Mouse (Mus musculus) cerebellum, adult 9-11 months (tissue): ENCODE data around the gene Cbx1.

Experiments
- DNase-seq: peaks from one replicate; pipeline ENCODE4 v3.0.0; 2022

Cbx1 gene

DNA sequence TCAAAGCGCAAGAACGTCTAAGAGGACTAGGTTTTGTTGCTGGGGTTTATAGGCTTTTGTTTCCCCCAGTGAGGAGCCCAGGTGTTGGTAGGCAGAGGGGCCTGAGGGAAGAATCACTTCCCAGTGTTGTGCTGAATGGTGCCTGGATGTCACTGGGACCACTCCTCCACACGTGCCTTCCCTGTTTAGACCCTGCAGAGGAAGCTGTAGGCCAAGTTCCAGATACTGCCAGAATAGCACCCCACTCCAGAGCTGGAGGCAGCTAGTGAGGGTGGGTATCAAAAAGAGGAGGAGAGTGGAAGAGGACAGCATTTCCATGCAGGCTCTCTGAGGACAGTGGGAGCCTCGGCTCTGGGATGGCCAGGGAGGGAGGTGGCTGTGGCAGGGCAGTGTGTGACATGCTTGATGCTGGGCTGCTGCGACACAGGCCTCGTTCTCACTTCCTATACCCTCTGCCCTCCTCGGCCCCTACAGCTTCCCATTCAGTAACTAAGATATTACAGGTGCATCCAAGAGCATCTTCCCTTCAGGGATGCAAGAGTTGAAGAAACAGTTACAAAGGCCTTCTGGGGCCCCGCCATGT lies 29.3 kb downstream of the Cbx1 start:
- DNase-seq = no peak

DNA sequence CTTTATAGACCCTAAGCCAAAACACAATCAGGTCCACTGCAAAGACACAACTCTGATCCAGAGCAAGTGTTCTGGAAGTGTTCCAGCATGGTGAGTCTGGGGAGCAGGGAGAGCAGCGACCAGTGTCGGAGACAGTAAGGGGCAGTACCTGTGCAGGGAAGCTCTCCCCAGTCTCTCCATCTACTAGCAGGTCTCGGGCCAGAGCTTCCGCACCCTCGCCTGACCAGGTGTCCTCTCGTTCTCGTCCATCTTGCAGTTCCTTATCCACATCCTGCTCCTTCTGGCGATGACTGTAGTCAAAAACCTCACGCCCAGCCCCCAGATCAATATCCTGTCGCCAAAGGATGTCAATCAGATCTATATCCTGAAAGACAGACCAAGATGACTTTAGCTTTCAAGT lies 33.0 kb downstream of the Cbx1 start:
- DNase-seq = no peak

DNA sequence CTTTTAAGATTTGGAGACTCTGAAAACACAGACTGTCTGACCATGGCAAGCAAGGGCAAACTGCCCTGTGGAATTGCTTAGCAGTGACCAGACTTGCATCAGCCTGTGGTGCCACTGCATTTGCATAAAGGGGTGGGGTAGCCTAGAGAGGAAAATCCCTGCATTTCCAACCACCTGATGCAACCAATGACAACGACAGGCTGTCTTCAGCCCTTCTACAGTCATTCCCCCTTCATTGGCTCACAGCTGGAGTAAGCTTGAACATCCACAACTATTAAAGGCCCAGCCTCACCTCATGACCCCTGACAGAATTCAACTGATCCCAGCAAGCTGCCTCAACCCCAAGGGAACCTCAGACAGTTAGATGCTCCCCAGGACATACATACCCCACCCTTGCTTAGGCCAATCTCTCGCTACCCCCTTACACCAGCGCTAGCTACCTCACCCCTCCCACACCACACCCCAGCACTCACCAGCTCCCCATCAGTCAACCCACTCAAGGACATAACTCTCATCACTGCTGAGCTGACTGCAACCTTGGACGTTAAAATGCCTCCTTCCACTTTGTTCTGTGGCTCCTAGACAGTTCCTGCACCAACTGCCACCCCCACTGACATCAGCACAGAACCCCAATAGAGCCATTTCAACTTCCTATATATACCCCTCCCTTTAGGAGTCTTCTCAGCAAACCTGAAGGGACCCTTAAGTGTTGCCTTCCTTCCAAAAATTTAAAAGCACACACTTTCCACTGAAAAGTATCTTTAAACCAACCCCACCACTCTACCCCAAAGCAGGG lies 33.9 kb downstream of the Cbx1 start:
- peak; percentile 49 for DNase-seq

DNA sequence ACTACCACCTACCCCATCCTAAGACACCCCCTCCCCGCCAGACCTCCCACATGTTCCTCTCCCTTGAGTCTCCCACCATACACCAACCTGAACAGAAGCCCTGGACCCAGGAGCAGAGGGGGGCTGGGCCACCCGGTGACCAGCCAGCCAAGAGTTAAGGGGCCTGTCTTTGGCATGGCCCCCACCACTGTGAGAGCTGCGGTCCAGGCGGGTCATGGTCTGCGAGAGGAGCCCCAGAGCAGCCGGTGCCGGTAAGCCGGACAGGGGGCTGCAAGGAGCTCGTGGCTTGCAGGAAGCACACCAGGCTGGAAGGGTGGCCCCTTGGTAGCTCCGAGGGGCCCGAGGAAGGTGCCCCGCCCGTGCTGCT lies 34.5 kb downstream of the Cbx1 start:
- peak; percentile 77 for DNase-seq

DNA sequence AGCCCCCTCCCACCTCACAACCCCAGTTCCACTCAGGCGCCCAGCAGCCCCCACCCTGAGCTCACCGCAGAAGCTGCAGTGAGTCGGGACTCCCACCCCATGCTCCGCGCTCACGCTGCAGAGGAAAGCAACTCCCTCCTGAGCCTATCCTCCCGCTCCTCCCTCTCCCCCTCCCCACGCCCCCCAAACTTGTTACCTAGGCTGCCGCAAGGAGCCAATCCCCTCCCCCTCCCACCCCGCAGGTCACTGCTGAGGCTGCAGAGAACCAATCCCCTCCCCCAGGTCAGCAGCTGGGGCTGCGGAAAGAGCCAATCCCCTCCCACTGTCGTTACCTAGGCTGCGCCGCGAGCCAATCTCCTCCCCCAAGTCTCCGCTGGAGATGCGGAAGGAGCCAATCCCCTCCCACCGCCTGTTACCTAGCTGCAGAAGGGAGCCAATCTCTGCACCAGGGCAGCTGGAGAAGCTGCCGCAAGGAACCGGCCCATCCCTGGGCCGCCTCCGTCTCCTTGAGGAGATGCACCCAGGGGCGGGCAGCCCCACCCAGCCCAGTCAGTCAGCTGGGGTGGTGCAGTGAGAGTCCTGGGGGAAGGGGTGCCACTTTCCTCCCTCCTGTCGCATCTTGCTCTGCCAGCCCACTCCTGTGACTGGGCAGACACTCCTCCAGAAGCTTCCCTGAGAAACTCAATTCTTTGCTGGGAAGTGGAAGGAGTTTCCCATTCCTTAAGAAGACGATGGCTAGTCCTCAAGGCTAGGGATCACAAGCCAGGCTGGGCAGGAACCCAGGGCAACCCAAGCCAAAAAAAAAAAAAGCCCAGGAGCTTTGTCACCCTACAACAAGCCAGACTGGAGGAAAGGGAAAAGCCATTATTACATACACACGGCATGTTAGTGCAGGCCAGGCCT lies 35.2 kb downstream of the Cbx1 start:
- DNase-seq = peak; percentile 93

DNA sequence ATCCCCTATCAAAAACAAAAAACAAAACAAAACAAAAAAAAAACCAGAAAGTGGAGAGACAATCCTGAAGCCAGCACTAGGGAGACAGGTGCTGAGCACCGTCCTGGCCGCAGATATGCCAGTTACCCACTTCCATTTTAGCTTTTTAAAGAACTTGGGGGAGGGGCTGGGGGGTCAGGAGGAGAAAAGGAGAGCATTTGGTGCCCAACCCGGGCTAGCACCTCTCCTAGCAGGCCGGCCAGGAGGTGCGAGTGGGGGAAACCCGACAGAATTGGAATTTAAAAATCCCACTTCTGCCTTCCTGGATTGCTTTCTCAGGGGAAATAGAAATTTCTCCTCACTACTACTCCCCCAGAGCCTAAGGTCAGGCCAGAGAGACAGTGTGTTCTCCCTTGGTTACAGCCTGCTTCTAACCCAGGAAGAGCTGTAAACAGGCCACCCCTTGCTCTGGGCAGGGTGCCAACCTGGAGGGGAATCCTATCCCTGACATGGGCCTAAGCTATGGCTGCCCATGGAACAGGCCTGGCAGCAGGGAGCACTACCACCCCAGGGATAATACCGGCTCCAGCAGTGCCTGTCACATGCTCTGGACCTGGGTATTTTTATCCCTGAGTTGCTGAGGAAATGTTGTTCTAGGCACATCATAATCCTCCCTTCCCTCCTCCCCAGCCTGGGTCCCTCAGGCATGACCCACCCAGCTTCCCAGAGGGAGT lies 36.0 kb downstream of the Cbx1 start:
- peak; percentile 83 for DNase-seq

DNA sequence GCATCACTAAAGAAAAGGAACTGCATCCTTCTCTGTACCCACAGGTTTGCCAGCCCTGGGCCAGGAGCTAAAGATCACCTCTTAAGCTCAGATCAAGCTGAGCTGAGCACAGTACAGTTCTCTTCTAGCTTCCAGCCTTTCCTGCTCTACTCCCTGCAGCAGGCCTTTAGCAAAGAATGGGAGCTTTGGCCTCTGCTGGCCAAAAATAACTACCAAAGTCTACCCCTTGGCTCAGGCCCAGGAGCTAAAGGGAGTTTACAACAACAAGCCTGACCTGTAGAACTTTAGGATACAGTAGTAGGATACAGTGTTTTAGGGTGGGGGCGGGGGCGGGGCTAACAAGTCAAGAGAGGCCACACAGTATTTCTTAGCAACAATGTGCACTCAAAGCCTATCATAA lies 37.6 kb downstream of the Cbx1 start:
- no peak for DNase-seq

DNA sequence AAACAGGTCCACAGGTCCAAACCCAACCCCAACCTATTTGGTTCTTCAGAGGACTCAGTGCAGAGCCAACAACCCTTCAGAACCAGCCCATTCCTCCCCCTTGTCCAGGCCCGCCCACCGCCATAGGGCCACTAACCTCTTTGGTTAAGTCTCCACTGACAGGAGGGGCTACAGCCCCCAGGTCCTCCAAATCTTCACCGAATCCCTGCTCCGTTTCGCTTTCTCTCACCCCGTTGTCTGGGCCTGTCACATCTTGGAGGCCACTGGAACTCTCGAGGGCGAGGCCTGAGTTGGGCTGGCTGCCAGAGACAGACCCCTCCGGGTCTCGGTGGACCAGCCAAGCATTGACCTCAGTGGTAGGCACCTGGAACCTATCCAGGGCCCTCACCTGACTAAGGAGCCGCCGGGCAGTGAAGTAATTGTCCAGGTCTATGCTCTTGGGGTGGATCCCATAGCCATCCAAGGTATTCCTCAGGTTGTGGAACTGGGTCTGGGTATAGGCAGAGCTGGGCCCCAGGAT lies 38.2 kb downstream of the Cbx1 start:
- DNase-seq = peak; percentile 72

DNA sequence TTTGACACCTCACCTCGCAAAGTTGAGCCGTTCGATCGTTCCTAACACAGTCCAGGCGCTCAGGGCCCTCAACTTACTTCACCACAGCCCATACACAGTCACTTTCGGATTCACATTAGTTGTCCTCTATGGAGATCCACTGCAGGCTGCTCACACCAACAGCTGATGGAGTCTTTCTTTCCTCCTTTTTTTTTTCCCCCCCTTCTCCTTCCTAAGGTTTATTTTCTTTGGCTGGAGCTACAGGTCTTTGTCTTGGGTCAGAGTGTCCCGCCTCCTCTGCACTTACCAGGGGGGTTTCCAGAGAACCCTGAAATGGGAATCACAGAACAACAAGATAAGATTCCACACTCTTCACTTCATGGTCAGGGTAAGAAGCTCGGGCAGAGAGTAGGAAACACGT lies 39.0 kb downstream of the Cbx1 start:
- DNase-seq = no peak

DNA sequence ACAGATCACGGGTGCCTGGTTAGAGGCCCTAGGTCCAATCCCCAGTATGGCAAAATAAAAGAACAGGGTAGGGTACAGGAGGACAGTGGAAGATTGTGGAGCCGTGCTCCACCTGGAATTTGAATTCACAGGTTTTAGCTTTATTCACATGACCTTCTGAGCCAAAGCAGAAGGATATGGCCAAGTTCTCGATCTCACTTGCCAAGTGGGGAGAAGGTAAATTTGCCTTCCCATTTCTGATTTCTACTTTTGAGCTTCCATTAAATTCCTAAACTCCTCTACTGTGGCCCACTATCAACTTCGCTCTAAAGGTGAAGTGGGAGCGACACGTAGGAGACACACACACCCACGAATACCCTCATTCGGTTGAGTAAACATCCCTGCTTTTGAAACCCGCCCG lies 40.0 kb downstream of the Cbx1 start:
- no peak for DNase-seq

DNA sequence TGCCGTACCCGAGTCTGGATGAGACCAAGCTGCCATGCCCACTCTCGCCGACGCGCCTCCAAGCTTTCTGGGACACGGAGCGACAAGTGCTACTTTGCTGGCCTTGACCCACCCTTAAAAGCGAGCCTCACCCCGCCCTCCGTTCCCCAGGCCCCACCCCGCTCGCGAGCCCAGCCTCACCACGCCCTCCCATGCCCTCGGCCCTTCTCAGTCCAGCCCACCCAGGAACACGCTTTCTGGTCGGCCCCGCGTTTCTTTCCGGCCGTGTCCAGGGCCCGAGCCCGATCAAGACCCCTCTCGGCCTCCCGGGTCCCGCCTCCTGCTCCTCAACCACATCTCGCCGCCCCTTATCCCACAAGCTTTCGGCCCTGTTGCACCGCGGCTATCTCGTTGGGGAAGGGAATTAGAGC lies 40.5 kb downstream of the Cbx1 start:
- no peak for DNase-seq

DNA sequence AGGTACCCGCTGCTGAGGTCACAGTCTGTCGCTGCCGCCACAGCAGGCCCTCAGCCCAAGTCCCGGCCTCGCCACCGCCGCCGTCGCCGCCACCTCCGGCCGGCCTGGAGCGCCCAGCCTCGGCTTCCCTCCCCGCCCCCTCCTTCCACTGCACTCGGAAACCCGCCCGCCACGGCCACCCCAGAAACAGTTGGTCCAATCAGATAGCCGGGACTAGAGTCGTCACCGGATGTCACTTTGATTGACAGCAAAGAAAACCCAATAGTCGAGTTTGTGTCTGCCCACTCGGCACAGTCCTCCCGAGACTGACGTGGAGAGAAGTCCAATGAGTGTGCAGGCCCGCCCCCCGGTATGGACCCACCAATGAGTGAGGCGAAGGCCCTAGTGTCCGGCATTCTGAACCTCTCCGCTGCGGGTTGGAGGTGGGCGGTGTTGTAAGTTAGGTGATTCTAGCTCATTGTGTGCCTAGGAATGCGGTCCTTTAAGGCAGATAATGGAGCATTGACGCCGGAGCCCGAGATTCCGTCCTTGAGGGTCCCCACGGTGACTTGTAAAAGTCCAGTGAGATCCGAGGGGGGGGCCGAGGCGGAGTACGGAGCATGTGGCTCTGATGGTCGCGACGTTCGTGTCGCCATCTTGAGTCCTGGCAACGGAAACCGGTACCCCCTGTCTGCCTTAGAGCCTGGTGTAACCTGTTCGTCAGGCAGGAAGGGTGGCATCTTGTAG lies 41.0 kb downstream of the Cbx1 start, which contains the start of gene Nfe2l1:
Gene Nfe2l1, minus strand, starts transcription at position 156 of the 726 bp plus-strand sequence.
- peak; percentile 100 for DNase-seq

DNA sequence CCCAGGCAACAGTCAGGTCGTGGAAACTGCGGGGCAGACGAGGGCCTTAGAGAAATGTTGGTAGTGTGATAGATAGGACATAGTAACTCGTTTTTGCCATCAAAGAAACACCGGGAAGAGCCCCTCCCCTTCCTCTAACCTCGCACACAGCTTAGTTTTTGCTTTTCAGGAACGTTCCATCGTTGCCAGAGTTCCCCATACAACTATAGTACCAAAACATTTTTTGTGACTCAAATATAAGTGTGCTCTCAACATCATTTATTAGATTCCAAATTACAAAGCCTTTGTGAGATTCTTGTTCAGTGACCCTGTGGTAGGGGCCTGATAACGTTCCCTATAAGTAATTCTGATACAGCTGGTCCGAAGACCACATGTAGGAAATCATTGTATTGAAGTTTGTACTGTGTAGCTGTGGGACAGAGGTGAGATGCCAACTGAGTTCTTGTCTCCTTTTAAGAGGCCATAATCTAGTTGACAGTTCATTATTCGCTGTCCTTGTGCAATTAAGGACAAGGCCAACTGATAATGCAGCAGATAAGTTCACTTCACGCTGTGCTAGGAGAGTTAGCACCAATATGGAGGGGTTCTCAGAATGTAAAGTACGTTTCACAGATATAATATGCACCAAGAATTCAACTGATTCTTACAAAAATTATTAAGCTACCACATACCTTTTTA lies 41.8 kb downstream of the Cbx1 start:
- DNase-seq = no peak

DNA sequence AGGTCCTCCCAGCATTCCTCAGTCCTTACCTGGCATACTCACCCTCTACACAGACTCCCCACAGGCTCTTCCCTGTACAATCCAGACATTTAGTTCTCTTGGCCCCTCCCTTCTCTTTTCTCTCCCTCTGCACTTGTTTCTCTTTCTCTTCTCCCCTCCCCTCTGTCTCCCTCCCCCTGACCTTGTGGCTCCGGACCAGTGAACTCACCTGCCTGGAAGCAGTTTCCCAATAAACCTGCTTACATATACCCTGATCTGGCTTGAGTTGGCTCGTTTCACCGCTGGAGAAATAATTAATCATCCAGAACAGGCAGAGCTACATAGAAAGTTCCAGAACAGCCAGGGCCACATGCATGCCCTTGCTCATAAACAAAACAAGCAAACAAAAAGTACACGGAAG lies 42.6 kb downstream of the Cbx1 start:
- peak; percentile 54 for DNase-seq

DNA sequence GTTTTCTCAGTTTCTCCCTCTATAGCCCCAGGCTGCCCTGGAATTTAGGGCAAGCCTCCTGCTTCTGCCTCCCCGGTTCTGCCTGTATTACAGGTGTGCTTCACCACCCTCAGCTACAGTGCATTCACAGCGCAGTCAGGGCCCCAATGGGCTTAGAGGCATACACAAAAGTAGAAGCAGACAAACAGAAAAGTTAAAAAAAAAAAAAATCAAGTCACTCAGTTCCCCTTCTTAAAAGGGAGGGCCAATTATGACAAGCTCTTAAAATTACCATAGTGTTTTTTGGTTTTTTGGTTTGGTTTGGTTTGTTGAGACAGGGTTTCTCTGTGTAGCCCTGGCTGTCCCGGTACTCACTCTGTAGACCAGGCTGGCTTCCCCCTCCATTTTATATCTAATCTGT lies 43.6 kb downstream of the Cbx1 start:
- DNase-seq = no peak

DNA sequence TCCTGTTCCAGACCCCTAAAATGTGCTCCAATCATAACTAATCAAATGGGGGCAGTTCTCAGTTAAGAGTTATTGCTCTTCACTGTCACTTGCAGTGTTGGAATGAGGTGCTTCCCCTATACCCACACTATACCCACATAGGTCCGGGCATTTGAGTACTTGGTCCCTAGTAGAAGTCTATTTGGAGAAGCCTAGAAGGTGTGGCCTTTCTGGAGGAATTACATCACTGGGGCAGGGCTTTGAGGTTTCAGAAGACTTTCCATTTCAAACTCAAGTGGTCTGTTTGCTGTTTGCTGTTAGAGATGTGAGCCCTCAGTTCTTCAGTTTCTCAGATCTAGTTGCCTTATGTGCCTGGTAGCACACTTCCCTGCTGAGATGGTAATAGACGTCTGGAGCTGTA lies 44.0 kb downstream of the Cbx1 start:
- DNase-seq = no peak

DNA sequence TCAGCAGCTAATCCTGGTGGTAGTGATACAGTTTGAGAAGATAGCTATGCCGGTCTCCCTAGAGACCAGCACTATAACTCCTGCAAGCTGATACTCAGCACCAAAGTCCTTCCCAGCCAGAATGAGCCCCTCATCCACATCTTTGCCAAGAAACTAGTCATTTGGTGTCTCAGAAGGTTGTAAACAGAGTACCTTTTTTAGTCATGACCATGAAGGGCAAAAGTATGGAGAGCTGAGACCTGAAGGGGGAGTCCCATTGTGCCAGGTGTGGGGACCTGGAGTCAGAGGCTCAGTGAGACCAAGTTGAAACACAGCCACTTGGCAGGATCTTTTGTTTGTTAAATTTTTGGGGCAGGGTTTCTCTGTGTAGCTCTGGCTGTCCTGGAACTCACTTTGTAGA lies 45.2 kb downstream of the Cbx1 start:
- DNase-seq = no peak

DNA sequence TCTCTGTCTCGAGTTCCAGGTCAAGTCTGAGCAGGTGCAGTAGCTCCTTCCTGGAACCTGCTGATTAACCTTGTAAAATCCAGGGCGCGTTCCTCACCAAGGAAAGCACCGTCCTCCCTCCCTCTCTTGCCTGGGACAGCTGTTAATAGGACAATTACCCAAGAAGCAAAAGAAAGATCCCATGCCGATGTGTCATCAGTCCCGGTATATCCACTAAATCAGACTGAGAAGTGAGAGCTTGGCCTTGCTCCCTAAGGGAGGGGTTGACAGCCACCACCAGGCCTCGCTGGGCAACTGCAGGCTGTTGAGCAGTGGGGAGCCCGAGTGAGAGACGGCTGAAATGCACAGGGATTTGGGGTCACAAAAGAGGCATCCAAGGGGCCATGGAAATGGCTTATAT lies 48.4 kb downstream of the Cbx1 start:
- no peak for DNase-seq

DNA sequence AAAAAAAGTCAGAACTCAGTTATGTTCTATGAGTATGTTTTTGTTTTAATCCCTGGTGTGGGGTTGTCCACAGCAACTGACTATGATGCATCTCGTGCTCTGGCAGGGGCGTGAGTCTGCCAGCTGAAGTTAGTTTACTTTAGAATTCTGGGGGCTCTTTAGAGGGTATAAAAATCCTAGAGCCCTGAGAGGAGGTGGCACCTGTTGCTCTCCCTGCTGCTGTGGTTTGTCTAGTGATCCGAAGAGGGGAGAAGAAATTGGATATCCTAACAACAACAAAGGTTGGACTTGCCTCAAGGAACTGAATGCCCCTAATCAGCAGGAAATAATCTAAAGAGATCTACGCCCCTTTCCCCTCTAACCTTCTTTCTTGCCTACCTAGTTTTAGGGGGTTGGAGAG lies 49.4 kb downstream of the Cbx1 start:
- no peak for DNase-seq

DNA sequence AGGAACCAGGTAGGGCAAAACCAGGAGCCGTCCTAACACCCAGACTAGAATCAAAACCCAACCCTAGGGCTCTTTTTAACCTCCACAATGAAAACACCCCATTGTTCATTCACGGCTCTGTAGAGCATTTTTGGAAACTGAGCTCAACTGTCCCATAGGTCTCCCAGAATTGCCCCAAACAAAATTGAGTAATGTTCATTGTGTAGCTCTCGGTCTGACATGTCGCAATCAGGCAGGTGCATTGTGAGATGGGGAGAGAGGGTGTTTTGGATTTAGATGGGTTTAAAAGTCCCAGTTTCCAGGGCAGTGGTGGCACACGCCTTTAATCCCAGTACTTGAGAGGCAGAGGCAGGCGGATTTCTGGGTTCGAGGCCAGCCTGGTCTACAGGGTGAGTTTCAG lies 50.5 kb downstream of the Cbx1 start:
- DNase-seq = no peak

DNA sequence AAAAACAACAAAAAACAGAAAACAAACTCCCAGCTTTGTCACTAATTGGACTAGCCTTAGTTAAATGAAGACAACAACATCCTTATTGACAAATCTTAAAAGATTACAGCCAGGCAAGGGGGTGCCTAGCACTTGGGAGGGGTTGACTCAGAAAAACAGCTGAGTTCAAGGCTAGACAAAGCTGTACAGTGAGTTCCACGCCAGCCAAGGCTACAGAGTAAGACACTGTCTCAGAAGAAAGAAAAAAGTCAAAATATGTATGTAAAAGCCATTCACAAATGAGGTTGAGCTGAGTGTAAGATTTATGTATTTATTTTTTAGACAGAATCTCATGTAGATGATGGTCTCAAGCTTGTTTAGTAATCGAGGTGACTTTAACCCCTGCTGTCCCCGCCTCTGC lies 51.0 kb downstream of the Cbx1 start:
- no peak for DNase-seq

DNA sequence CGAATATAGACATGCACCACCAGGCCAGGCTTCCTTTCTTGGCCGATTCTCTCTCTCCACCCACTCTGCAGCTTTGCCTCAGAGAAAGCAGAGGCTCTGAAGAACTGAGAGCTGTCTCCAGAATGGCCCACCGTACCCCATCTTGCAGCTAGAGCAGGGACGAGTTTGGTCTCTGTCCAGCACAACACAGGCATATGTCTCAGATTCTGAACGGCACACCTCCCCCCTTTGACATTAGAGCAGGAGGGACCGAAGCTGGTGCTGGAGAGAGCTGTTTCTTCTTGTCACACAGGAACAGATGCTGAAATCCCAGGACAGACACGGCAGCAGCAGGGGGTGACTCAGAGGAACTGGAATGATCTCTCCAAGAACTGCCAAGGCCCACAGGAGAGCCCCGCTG lies 51.4 kb downstream of the Cbx1 start:
- no peak for DNase-seq
